Mouse (Mus musculus) MEL (cell line): ENCODE measurements around the gene Btbd19. TPM values are rescaled to one million over a fixed set of nuclear protein-coding genes. Genes with fewer than 3 reads are reported as not detected.

Experiments
- DNase-seq: peaks from one replicate; pipeline ENCODE4 v3.0.0; 2011; ENCODE audit warnings: low read depth, low spot score
- H3K27ac ChIP-seq: 2 replicates; pipeline ENCODE4 v1.5.1; 2012; ENCODE audit warnings: low read depth, mild to moderate bottlenecking, control low read depth, low read length, moderate library complexity; ENCODE audit not compliant: control insufficient read depth
- H3K27me3 ChIP-seq, 2 experiments: fragments of 150-350 bp in 1 of 2; sonication (generic) in 1 of 2; 2 replicates each; pipeline ENCODE4 v1.6.1; 2012; ENCODE audit warnings: low read length in 2 of 2, mild to moderate bottlenecking in 2 of 2, improper control_type of control experiment in 1 of 2, moderate library complexity in 1 of 2; ENCODE audit not compliant: insufficient read depth in 2 of 2, control insufficient read depth in 1 of 2
- H3K36me3 ChIP-seq, 2 experiments: 2 replicates each; pipeline ENCODE4 v1.6.1; 2012 to 2014; ENCODE audit warnings: low read length in 2 of 2, improper control_type of control experiment in 1 of 2, inconsistent platforms in 1 of 2, mild to moderate bottlenecking in 1 of 2; ENCODE audit not compliant: insufficient read depth in 2 of 2, control insufficient read depth in 1 of 2
- H3K4me1 ChIP-seq, 2 experiments: fragments of 150-350 bp in 1 of 2; sonication (generic) in 1 of 2; 2 replicates each; pipeline ENCODE4 v1.6.1; 2012; ENCODE audit warnings: low read length in 2 of 2, improper control_type of control experiment in 1 of 2, mild to moderate bottlenecking in 1 of 2; ENCODE audit not compliant: insufficient read depth in 2 of 2, control insufficient read depth in 1 of 2
- H3K4me3 ChIP-seq, 2 experiments: fragments of 150-350 bp in 1 of 2; sonication (generic) in 1 of 2; 2 replicates each; pipeline ENCODE4 v1.5.1; 2012; ENCODE audit warnings: low read depth in 2 of 2, low read length in 2 of 2, mild to moderate bottlenecking in 2 of 2, moderate library complexity in 2 of 2, control low read depth in 1 of 2, improper control_type of control experiment in 1 of 2; ENCODE audit not compliant: control insufficient read depth in 1 of 2, insufficient read depth in 1 of 2
- H3K79me2 ChIP-seq: 2 replicates; pipeline ENCODE4 v1.6.1; 2012; ENCODE audit warnings: mild to moderate bottlenecking, low read length, moderate library complexity; ENCODE audit not compliant: control insufficient read depth, poor library complexity, insufficient read depth
- H3K9ac ChIP-seq: 2 replicates; pipeline ENCODE4 v1.6.1; 2012; ENCODE audit warnings: low read depth, mild to moderate bottlenecking, control low read depth, low read length, moderate library complexity; ENCODE audit not compliant: control insufficient read depth, poor library complexity, severe bottlenecking
- H3K9me3 ChIP-seq: fragments of 150-350 bp; sonication (generic); replicated peaks from 2 replicates; pipeline ENCODE4 v1.6.1; 2012; ENCODE audit warnings: mild to moderate bottlenecking, low read length, improper control_type of control experiment, moderate library complexity; ENCODE audit not compliant: insufficient read depth
- BHLHE40 ChIP-seq: IDR thresholded peaks from 2 replicates; pipeline ENCODE4 v1.6.1; 2012; ENCODE audit warnings: low read depth, mild to moderate bottlenecking, inconsistent platforms, low read length, improper control_type of control experiment, borderline replicate concordance
- CHD2 ChIP-seq: IDR thresholded peaks from 2 replicates; pipeline ENCODE4 v1.6.1; 2011; ENCODE audit warnings: low read length, improper control_type of control experiment
- CTCF ChIP-seq, 3 experiments: IDR thresholded peaks in 2 of 3; conservative IDR thresholded peaks in 1 of 3; 2 replicates each; pipeline ENCODE4 v1.5.1; 2011 to 2012; ENCODE audit warnings: low read length in 3 of 3, low read depth in 2 of 3, mild to moderate bottlenecking in 2 of 3, improper control_type of control experiment in 1 of 3, inconsistent platforms in 1 of 3, mixed read lengths in 1 of 3, moderate library complexity in 1 of 3; ENCODE audit not compliant: control insufficient read depth in 1 of 3, insufficient read depth in 1 of 3, poor library complexity in 1 of 3, severe bottlenecking in 1 of 3
- ELF1 ChIP-seq: IDR thresholded peaks from 2 replicates; pipeline ENCODE4 v1.6.1; 2014; ENCODE audit warnings: low read depth, mild to moderate bottlenecking, inconsistent platforms, low read length, improper control_type of control experiment, moderate library complexity
- EP300 ChIP-seq, 2 experiments: IDR thresholded peaks; 2 replicates each; pipeline ENCODE4 v1.6.1; 2011; ENCODE audit warnings: improper control_type of control experiment in 2 of 2, low read length in 2 of 2, low read depth in 1 of 2, mild to moderate bottlenecking in 1 of 2
- ETS1 ChIP-seq: IDR thresholded peaks from 2 replicates; pipeline ENCODE4 v1.6.1; 2012; ENCODE audit warnings: low read depth, mild to moderate bottlenecking, inconsistent platforms, low read length, improper control_type of control experiment, moderate library complexity
- GATA1 ChIP-seq: IDR thresholded peaks from 2 replicates; pipeline ENCODE4 v1.6.1; 2011; ENCODE audit warnings: low read depth, low read length, improper control_type of control experiment
- JUND ChIP-seq: IDR thresholded peaks from 2 replicates; pipeline ENCODE4 v1.6.1; 2011; ENCODE audit warnings: low read depth, mild to moderate bottlenecking, improper control_type of control experiment, low read length
- KAT2A ChIP-seq: conservative IDR thresholded peaks from 2 replicates; pipeline ENCODE4 v1.6.1; 2012; ENCODE audit warnings: low read depth, low read length, improper control_type of control experiment, inconsistent platforms
- MAX ChIP-seq: IDR thresholded peaks from 2 replicates; pipeline ENCODE4 v1.6.1; 2011; ENCODE audit warnings: low read length, improper control_type of control experiment
- MAZ ChIP-seq: IDR thresholded peaks from 2 replicates; pipeline ENCODE4 v1.6.1; 2012; ENCODE audit warnings: low read depth, mild to moderate bottlenecking, inconsistent platforms, low read length, improper control_type of control experiment
- MYB ChIP-seq: IDR thresholded peaks from 2 replicates; pipeline ENCODE4 v1.6.1; 2011; ENCODE audit warnings: mild to moderate bottlenecking, low read depth, low read length, improper control_type of control experiment
- MYC ChIP-seq: IDR thresholded peaks from 2 replicates; pipeline ENCODE4 v1.6.1; 2011; ENCODE audit warnings: low read depth, mild to moderate bottlenecking, low read length, improper control_type of control experiment, moderate library complexity
- NELFE ChIP-seq: IDR thresholded peaks from 2 replicates; pipeline ENCODE4 v1.6.1; 2011; ENCODE audit warnings: low read depth, low read length, improper control_type of control experiment
- NRF1 ChIP-seq: IDR thresholded peaks from 2 replicates; pipeline ENCODE4 v1.6.1; 2014; ENCODE audit warnings: low read depth, mild to moderate bottlenecking, inconsistent platforms, low read length, improper control_type of control experiment, moderate library complexity; ENCODE audit not compliant: poor library complexity, insufficient read depth, severe bottlenecking
- POLR2A ChIP-seq, 2 experiments: IDR thresholded peaks; 2 replicates each; pipeline ENCODE4 v1.6.1; 2011 to 2012; ENCODE audit warnings: low read length in 2 of 2, mild to moderate bottlenecking in 2 of 2, control low read depth in 1 of 2, improper control_type of control experiment in 1 of 2, low read depth in 1 of 2, moderate library complexity in 1 of 2; ENCODE audit not compliant: control insufficient read depth in 1 of 2, insufficient read depth in 1 of 2, poor library complexity in 1 of 2
- POLR2AphosphoS2 ChIP-seq: IDR thresholded peaks from 2 replicates; pipeline ENCODE4 v1.6.1; 2011; ENCODE audit warnings: low read length, improper control_type of control experiment
- POLR2AphosphoS5 ChIP-seq: IDR thresholded peaks from 2 replicates; pipeline ENCODE4 v1.6.1; 2012; ENCODE audit warnings: low read depth, borderline replicate concordance, mild to moderate bottlenecking, inconsistent platforms, low read length, moderate library complexity, mixed read lengths
- RAD21 ChIP-seq: IDR thresholded peaks from 2 replicates; pipeline ENCODE4 v1.6.1; 2011; ENCODE audit warnings: mild to moderate bottlenecking, low read depth, low read length, improper control_type of control experiment
- RCOR1 ChIP-seq: IDR thresholded peaks from 2 replicates; pipeline ENCODE4 v1.6.1; 2012; ENCODE audit warnings: low read depth, mild to moderate bottlenecking, inconsistent platforms, low read length, improper control_type of control experiment
- SIN3A ChIP-seq: IDR thresholded peaks from 2 replicates; pipeline ENCODE4 v1.6.1; 2012; ENCODE audit warnings: low read length, improper control_type of control experiment, inconsistent platforms
- SMC3 ChIP-seq: IDR thresholded peaks from 2 replicates; pipeline ENCODE4 v1.6.1; 2011; ENCODE audit warnings: low read depth, low read length, improper control_type of control experiment
- TBP ChIP-seq: IDR thresholded peaks from 2 replicates; pipeline ENCODE4 v1.8.0; 2011; ENCODE audit warnings: low read depth, low read length, improper control_type of control experiment
- TCF12 ChIP-seq: IDR thresholded peaks from 2 replicates; pipeline ENCODE4 v1.6.1; 2014; ENCODE audit warnings: low read depth, mild to moderate bottlenecking, inconsistent platforms, low read length, improper control_type of control experiment, moderate library complexity
- UBTF ChIP-seq: IDR thresholded peaks from 2 replicates; pipeline ENCODE4 v1.6.1; 2012; ENCODE audit warnings: low read depth, mild to moderate bottlenecking, inconsistent platforms, low read length, improper control_type of control experiment, moderate library complexity, borderline replicate concordance; ENCODE audit not compliant: insufficient read depth
- USF1 ChIP-seq: IDR thresholded peaks from 2 replicates; pipeline ENCODE4 v1.6.1; 2014; ENCODE audit warnings: low read depth, mild to moderate bottlenecking, inconsistent platforms, low read length, improper control_type of control experiment, moderate library complexity
- USF2 ChIP-seq, 2 experiments: IDR thresholded peaks; 2 replicates each; pipeline ENCODE4 v1.6.1; 2011 to 2012; ENCODE audit warnings: improper control_type of control experiment in 2 of 2, low read length in 2 of 2, borderline replicate concordance in 1 of 2, inconsistent platforms in 1 of 2, low read depth in 1 of 2, mild to moderate bottlenecking in 1 of 2; ENCODE audit not compliant: insufficient read depth in 1 of 2
- ZC3H11A ChIP-seq: IDR thresholded peaks from 2 replicates; pipeline ENCODE4 v1.6.1; 2012; ENCODE audit warnings: low read depth, mild to moderate bottlenecking, inconsistent platforms, low read length, improper control_type of control experiment
- ZKSCAN1 ChIP-seq: IDR thresholded peaks from 2 replicates; pipeline ENCODE4 v1.6.1; 2012; ENCODE audit warnings: low read depth, mild to moderate bottlenecking, inconsistent platforms, low read length, improper control_type of control experiment, moderate library complexity
- ZNF384 ChIP-seq: IDR thresholded peaks from 2 replicates; pipeline ENCODE4 v1.6.1; 2012; ENCODE audit warnings: low read depth, mild to moderate bottlenecking, inconsistent platforms, low read length, improper control_type of control experiment
- polyA plus RNA-seq, 2 experiments: library from polyadenylated mRNA; stranded (reverse) in 1 of 2; unstranded in 1 of 2; fragments of >175 nt in 1 of 2; fragments of >200 nt in 1 of 2; gene quantifications; 2 replicates each; pipeline versions ENCODE4 v1.2.1 to v1.2.4; 2012; ENCODE audit warnings: low replicate concordance in 2 of 2, low read depth in 1 of 2; ENCODE audit not compliant: insufficient read length in 2 of 2, insufficient read depth in 1 of 2, missing spikeins in 1 of 2
- total RNA-seq: library from RNA; depleted of rRNA; stranded (reverse); fragments of 300-350 nt; gene quantifications from 2 replicates; pipeline ENCODE4 v1.2.3, GENCODE M21; 2012

The Btbd19 gene
- total and polyA plus RNA-seq, 3 experiments, result 13.6 to 22.6 TPM; not detected in 1

DNA sequence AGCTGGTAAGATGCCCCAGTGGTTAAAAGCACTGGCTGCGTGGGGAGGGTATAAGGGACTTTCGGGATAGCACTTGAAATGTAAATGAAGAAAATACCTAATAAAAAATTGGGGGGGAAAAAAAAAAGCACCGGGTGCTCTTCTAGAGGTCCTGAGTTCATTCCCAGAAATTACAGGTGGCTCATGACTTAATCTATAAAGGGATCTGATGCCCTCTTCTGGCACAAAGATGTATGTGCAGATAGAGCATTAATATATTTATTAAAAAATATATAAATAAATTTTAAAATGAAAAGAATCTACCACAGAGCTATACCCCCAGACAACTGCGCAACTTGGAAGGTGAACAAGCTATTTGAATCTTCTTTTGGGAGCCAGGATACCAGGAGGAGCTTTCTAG, 15.1 kb upstream of the Btbd19 start:
- no peak overlapping the region for H3K9ac ChIP-seq
- TF ChIP-seq POLR2AphosphoS5 (no peak), MYC (no peak), RCOR1 (no peak), USF1 (no peak), UBTF (no peak), RAD21 (peak; percentile 64), SMC3 (peak; percentile 35; the same call in 1 of the 2 replicates), TBP (no peak), NELFE (no peak), JUND (no peak), EP300 (IDR thresholded peaks at IDR 0.05; ENCODE audit: low read depth in 1 of 2, low read length in 2 of 2) (no peak), MAZ (no peak), KAT2A (no peak), NRF1 (no peak), TCF12 (no peak), CHD2 (no peak), MAX (no peak), GATA1 (no peak), ELF1 (no peak), CTCF (IDR thresholded peaks at IDR 0.05 in 2 of 3, conservative IDR thresholded peaks at IDR 0.05 in 1 of 3; ENCODE audit: control insufficient read depth in 1 of 3, insufficient read depth in 1 of 3, low read depth in 2 of 3, low read length in 3 of 3, poor library complexity in 1 of 3, severe bottlenecking in 1 of 3) (peak in 2 of 3 experiments; percentile 5 to 52; a peak in 3 of 6 replicates), ETS1 (no peak), SIN3A (no peak), POLR2A (IDR thresholded peaks at IDR 0.05; ENCODE audit: control insufficient read depth in 1 of 2, insufficient read depth in 1 of 2, low read depth in 1 of 2, low read length in 2 of 2, poor library complexity in 1 of 2) (no peak), POLR2AphosphoS2 (no peak), ZKSCAN1 (no peak), MYB (no peak), ZC3H11A (peak; percentile 28), BHLHE40 (no peak), ZNF384 (peak; percentile 47), USF2 (IDR thresholded peaks at IDR 0.05; ENCODE audit: borderline replicate concordance in 1 of 2, insufficient read depth in 1 of 2, low read depth in 1 of 2, low read length in 2 of 2) (no peak)
- TF ChIP-seq, all 39 proteins: peak for 5
- no peaks in the 10 kb centered on the region; the same call in 1 of the 2 replicates for H3K79me2 ChIP-seq
- H3K4me1 ChIP-seq, result peaks cover 5 to 13% of the 10 kb centered on the region in 2 experiments
- H3K36me3 ChIP-seq, result peaks cover 0 to 4% of the 10 kb centered on the region in 2 experiments; a peak in 2 of 4 replicates
- H3K9me3 ChIP-seq, result no peaks in the 10 kb centered on the region
- DNase-seq, result peak; percentile 44
- no peak overlapping the region for H3K4me3 ChIP-seq
- no peak overlapping the region for H3K27ac ChIP-seq
- no peaks in the 10 kb centered on the region for H3K27me3 ChIP-seq
